Mouse (Mus musculus) left cerebral cortex, adult 11 months (tissue): Measurements from ENCODE around the gene Cyp4a32.

Experiments used
- DNase-seq: peaks from one replicate; pipeline ENCODE4 v3.0.0; 2022; ENCODE audit warnings: low spot score

Gene Cyp4a32

GRCm38 (mm10) chr4:115657104-115657866 lies 56.5 kb downstream of the Cyp4a32 start:
- no peak for DNase-seq

- DNase-seq, result no peak
These were observed 57.1 kb downstream of the Cyp4a32 start for GRCm38 (mm10) chr4:115657867-115658249.

GRCm38 (mm10) chr4:115659190-115659589 lies 58.4 kb downstream of the Cyp4a32 start:
- no peak for DNase-seq
